Mouse (Mus musculus): ENCODE results near the gene Tmem232. TPM values are rescaled to one million over a fixed set of nuclear protein-coding genes. Genes with fewer than 3 reads are reported as not detected.

Gene Tmem232
- total and polyA plus RNA-seq, 3 experiments = 0.16 TPM; not detected in 2

- H3K4me2 ChIP-seq (ENCODE audit: insufficient read depth, low read depth, poor library complexity, severe bottlenecking) = no peak overlapping the region
- in situ Hi-C loops (cut with MboI; ENCODE audit: low pct_ligation_motif_present, low pct_unique_long_range_greater_than_20kb, low sequenced_read_pairs) = no loop called here
- no peak for DNase-seq (ENCODE audit: extremely low read depth)
Observed at GRCm38 (mm10) chr17:65552426-65552997, 11.9 kb upstream of the Tmem232 start.

GRCm38 (mm10) chr17:65550357-65550756 is 9.8 kb upstream of the Tmem232 start:
- dilution Hi-C loops (cut with MboI; ENCODE audit: extremely low pct_ligation_motif_present, extremely low pct_unique_long_range_greater_than_20kb, low sequenced_read_pairs) (no loop called here), in situ Hi-C loops (cut with MboI; ENCODE audit: low pct_ligation_motif_present, low pct_unique_long_range_greater_than_20kb, low sequenced_read_pairs) (no loop called here)
- no peak for DNase-seq (ENCODE audit: extremely low read depth)
- TF ChIP-seq ZC3H11A (IDR thresholded peaks at IDR 0.05; ENCODE audit: low read depth, low read length) (no peak), EP300 (IDR thresholded peaks at IDR 0.05; ENCODE audit: low read length) (no peak), SIN3A (IDR thresholded peaks at IDR 0.05; ENCODE audit: low read length) (no peak), MEF2A (IDR thresholded peaks at IDR 0.05; ENCODE audit: borderline replicate concordance, low read depth, low read length) (no peak), ETS1 (conservative IDR thresholded peaks at IDR 0.05; ENCODE audit: low read depth, low read length) (no peak), ELF1 (IDR thresholded peaks at IDR 0.05; ENCODE audit: low read depth, low read length) (no peak), ZKSCAN1 (IDR thresholded peaks at IDR 0.05; ENCODE audit: borderline replicate concordance, low read depth, low read length) (no peak), ZNF384 (IDR thresholded peaks at IDR 0.05; ENCODE audit: low read depth, low read length) (no peak), USF2 (conservative IDR thresholded peaks at IDR 0.05; ENCODE audit: low read depth, low read length) (no peak), RAD21 (IDR thresholded peaks at IDR 0.05; ENCODE audit: low read depth, low read length) (no peak), MYC (IDR thresholded peaks at IDR 0.05; ENCODE audit: low read depth, low read length) (no peak)
- no peak overlapping the region for H3K9ac ChIP-seq (ENCODE audit: insufficient read depth, low read depth)
- H3K4me1 ChIP-seq (ENCODE audit: control insufficient read depth in 1 of 2, insufficient read depth in 2 of 2) = 0 out of 4 replicates have a peak, but pooled peaks cover 0 to 6% of the 10 kb centered on the region in 2 experiments
- no peak overlapping the region for H3K4me2 ChIP-seq (ENCODE audit: insufficient read depth, low read depth, poor library complexity, severe bottlenecking)
- H3K36me3 ChIP-seq (replicated peaks in 1 of 2; ENCODE audit: control insufficient read depth in 1 of 2, insufficient read depth in 1 of 2, low read length in 1 of 2) = no peaks in the 10 kb centered on the region
- H3K27ac ChIP-seq (ENCODE audit: insufficient read depth, low read depth) = no peak overlapping the region
- no peaks in the 10 kb centered on the region for H3K79me2 ChIP-seq (replicated peaks; ENCODE audit: control insufficient read depth, extremely low read depth, insufficient read depth, poor library complexity, severe bottlenecking)
- no peaks in the 10 kb centered on the region for H3K9me3 ChIP-seq (replicated peaks; ENCODE audit: low read length)
- H3K4me3 ChIP-seq (replicated peaks in 1 of 3; ENCODE audit: low read depth in 2 of 3, low read length in 2 of 3, poor library complexity in 1 of 3) = no peak overlapping the region
- no peaks in the 10 kb centered on the region for H3K27me3 ChIP-seq (replicated peaks)

More at GRCm38 (mm10) chr17:65552426-65552997, 11.9 kb upstream of the Tmem232 start:
- Histone ChIP-seq H3K4me3 (replicated peaks in 1 of 3; ENCODE audit: low read depth in 2 of 3, low read length in 2 of 3, poor library complexity in 1 of 3) (no peak overlapping the region), H3K79me2 (replicated peaks; ENCODE audit: control insufficient read depth, extremely low read depth, insufficient read depth, poor library complexity, severe bottlenecking) (no peaks in the 10 kb centered on the region), H3K9me3 (replicated peaks; ENCODE audit: low read length) (no peaks in the 10 kb centered on the region), H3K4me1 (ENCODE audit: control insufficient read depth in 1 of 2, insufficient read depth in 2 of 2) (peaks cover 0 to 8% of the 10 kb centered on the region in 2 experiments; a peak in 1 of 4 replicates), H3K27ac (ENCODE audit: insufficient read depth, low read depth) (no peak overlapping the region), H3K9ac (ENCODE audit: insufficient read depth, low read depth) (no peak overlapping the region), H3K36me3 (replicated peaks in 1 of 2; ENCODE audit: control insufficient read depth in 1 of 2, insufficient read depth in 1 of 2, low read length in 1 of 2) (no peaks in the 10 kb centered on the region), H3K27me3 (replicated peaks) (no peaks in the 10 kb centered on the region)
- no peak for TF ChIP-seq POLR2A (IDR thresholded peaks at IDR 0.05; ENCODE audit: low read depth, low read length)
- TF ChIP-seq MXI1 (IDR thresholded peaks at IDR 0.05; ENCODE audit: low read depth, low read length) = no peak
- TF ChIP-seq MEF2A (IDR thresholded peaks at IDR 0.05; ENCODE audit: borderline replicate concordance, low read depth, low read length) = no peak
- TF ChIP-seq PAX5 (IDR thresholded peaks at IDR 0.05; ENCODE audit: low read length) = no peak
- TF ChIP-seq ZKSCAN1 (IDR thresholded peaks at IDR 0.05; ENCODE audit: borderline replicate concordance, low read depth, low read length) = no peak
- no peak for TF ChIP-seq HCFC1 (IDR thresholded peaks at IDR 0.05; ENCODE audit: low read depth, low read length)
- TF ChIP-seq MAX (IDR thresholded peaks at IDR 0.05; ENCODE audit: low read length) = no peak
- TF ChIP-seq ZNF384 (IDR thresholded peaks at IDR 0.05; ENCODE audit: low read depth, low read length) = no peak
- TF ChIP-seq JUN (IDR thresholded peaks at IDR 0.05; ENCODE audit: insufficient read depth, low read depth, low read length) = no peak
- TF ChIP-seq TBP (conservative IDR thresholded peaks at IDR 0.05; ENCODE audit: low read depth, low read length) = no peak
- no peak for TF ChIP-seq RAD21 (IDR thresholded peaks at IDR 0.05; ENCODE audit: low read depth, low read length)
- no peak for TF ChIP-seq UBTF (IDR thresholded peaks at IDR 0.05; ENCODE audit: low read depth, low read length)
- TF ChIP-seq SMC3 (IDR thresholded peaks at IDR 0.05; ENCODE audit: low read depth, low read length) = no peak
- TF ChIP-seq E2F4 (IDR thresholded peaks at IDR 0.05; ENCODE audit: insufficient replicate concordance, low read depth, low read length) = no peak
- no peak for TF ChIP-seq TCF12 (IDR thresholded peaks at IDR 0.05; ENCODE audit: low read depth, low read length)
- dilution Hi-C loops (cut with MboI; ENCODE audit: extremely low pct_ligation_motif_present, extremely low pct_unique_long_range_greater_than_20kb, low sequenced_read_pairs) = no loop called here

Measured in CH12.LX (cell line).